Mouse (Mus musculus) 3134 (cell line): ENCODE measurements around the gene Lsmem1.

Source experiments
- DNase-seq: peaks from one replicate; pipeline ENCODE4 v3.0.0-alpha.2; 2011; ENCODE audit warnings: low spot score; ENCODE audit not compliant: insufficient read length; ENCODE audit errors: extremely low read depth

Lsmem1 gene

GRCm38 (mm10) chr12:40199302-40199701, at the start of gene Lsmem1:
Lsmem1 (minus strand) TSS chr12:40199490.
- no peak for DNase-seq

DNA sequence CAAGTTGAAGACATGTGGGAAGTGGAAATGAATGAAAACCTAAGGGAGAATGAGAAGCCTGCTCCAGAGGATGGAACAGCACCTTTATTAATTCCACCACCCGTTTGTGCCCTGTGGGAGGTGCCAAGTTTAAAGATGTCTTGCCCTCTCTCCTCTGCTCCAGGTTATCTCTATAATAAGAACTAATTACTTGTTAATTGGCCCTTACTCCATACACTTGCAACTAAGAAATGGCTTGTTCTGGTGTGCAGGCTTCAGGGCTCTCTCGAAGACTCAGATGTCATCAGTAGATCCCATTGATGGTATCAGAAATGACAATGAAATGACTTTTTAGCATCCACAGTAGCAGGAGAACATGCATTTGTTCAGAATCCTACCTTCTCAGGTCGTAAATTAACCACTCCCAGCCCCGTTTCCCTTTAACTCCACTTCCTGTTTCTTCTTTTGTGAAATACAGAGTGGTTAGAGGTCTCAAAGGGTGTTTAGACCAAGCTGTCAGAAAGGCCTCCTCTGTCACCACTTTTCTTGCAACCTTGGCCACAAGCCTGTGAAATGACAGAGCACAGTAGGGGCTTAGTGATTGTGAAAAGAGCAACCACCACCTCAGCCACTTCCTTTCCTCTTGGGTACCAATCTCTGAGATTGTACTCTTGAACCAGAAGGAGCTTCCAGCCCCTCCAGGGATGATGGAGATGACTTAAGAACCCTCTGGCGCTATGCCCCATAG, 49.3 kb upstream of the Lsmem1 start, which contains the start of gene Ifrd1:
Gene Ifrd1 (minus strand): TSS at position 51 of the 727 bp plus-strand sequence.
- no peak for DNase-seq

DNA sequence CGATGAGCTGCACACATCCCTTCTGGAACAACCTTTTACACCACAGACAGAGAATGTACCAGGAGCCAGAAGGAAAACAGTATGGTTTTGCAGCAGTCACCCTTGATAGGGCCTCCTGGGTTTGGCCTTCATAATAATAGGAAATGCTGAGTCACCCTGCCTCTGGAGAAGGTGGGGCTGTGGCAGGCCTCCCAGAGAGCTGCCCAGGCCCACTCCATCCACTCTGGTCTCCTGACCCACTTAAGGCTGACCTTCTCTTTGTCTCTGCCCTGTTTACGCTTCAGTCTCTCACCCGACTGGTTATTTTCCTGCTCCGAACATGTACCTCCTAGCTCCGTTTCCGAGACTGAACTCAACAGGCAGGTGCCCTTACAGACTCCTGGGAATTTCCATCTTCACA, 48.7 kb upstream of the Lsmem1 start:
- peak; percentile 41 for DNase-seq

- no peak for DNase-seq
Observed at GRCm38 (mm10) chr12:40247384-40247783, 48.1 kb upstream of the Lsmem1 start.

GRCm38 (mm10) chr12:40245434-40245970, 46.2 kb upstream of the Lsmem1 start:
- DNase-seq: no peak

- DNase-seq: no peak
Observed at GRCm38 (mm10) chr12:40244926-40245325, 45.6 kb upstream of the Lsmem1 start.

GRCm38 (mm10) chr12:40243821-40244221, 44.5 kb upstream of the Lsmem1 start:
- DNase-seq: no peak

DNA sequence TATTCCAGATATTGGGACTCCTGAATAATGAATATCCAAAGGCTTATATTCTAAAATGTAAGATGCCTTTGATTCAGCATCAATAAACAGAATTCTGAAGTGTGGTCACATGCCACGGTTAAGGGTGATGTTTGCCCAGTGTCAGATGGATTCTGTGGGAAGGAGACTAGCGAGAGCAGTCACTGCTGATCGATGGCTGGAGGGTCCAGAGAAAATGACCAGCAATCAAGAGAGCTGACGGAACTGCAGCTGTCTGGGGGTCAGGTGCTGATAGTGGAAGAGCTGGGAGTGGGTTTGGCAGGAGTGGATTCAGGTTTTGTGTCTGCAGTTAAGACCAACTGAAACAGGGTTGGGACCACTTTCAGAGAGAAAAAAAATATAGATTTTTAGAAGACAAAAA, 44.0 kb upstream of the Lsmem1 start:
- DNase-seq: no peak

GRCm38 (mm10) chr12:40239161-40239560, 39.9 kb upstream of the Lsmem1 start:
- DNase-seq: peak; percentile 41

DNA sequence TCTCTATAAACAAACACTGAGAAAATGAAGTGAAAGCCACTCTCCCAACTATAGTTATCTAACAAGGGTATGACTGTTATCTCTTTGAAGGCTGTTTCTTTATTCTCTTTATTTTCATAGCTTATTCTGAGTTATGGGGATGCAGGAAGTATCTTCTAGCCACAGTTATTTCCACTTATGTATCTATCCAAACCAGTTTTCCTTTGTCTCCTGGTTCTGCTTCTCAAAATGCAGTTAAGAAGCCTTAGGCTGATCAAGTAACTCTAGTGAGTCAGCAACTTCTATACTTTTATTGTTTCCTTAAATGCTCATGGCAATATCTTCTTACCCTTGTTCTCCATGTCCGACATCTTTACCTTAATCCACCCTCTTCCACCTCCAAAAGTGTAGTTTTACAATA, 32.9 kb upstream of the Lsmem1 start:
- no peak for DNase-seq

GRCm38 (mm10) chr12:40231632-40232031, 32.3 kb upstream of the Lsmem1 start:
- no peak for DNase-seq

DNA sequence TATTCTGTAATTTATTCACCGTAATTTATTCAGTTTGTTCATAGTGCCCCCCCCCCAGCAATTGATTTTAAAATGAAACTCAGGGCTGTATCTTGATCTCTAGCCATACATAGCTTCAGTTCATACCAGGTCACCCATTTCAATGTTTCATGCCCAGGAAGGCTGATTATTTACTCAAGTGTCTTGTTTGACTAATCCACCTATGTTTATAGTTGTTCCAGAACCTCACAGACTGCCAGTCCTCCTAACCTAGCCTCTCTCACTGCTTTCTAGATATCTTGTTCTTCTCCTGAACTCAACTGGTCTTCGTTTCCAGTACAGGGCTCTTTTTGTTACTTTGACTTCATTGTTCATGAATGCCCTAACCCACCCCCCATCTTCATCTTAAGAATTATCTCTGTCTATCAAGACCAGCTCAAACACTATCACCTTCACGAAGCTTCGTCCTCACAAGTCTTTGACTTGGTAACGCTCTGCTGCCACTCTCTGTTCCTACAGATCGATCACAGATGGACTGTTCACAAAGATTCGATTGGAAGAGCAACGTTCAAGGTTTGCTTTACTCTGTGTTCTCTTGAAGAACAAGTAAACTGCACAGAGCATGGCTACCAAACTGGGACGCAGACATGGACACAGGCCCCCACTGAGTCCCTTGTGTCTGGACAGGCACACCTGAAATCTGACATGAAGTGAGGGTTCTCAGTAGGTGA, 25.0 kb upstream of the Lsmem1 start:
- DNase-seq: no peak

DNA sequence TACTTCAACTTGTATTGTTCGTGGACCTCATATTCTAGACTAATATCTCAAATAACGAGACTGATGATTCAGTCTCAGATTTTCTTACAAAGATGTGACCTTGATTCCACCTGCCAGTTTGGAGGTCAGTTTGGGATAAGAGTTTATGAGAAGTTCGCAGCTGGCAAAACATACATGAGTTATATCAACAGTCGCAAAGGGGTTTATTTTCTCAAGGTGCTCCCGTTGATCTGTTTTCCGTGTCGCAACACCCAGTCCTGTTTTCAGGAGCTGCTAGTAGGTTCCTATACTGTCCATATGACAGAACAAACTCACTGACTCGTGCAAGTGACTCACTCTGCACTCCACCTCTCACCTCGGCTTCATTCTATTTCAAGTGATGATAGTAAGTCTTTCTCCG, 24.4 kb upstream of the Lsmem1 start:
- DNase-seq: no peak

GRCm38 (mm10) chr12:40223082-40223619, 23.9 kb upstream of the Lsmem1 start:
- DNase-seq: peak; percentile 99

- DNase-seq: peak; percentile 96
Observed at GRCm38 (mm10) chr12:40222251-40223081, 23.2 kb upstream of the Lsmem1 start.

DNA sequence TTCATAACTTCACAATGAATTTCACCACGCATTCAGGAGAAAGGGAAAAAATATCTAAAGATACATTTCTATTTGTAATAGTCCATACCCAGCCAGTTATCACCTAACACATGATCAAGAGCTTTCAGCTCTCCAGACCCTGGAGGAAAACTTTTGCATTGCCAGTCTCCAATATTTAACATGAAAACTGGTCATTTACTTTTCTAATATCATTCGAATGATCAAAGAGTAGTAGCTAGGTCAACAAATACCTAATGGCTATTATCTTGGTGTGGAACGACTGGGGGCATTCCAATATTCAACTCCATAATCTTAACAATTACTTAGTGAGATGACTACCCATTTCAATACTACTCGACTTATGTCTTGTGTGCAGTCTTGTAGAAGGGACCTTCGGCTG, 22.3 kb upstream of the Lsmem1 start:
- no peak for DNase-seq

GRCm38 (mm10) chr12:40220896-40221295, 21.6 kb upstream of the Lsmem1 start:
- no peak for DNase-seq

GRCm38 (mm10) chr12:40220001-40220570, 20.8 kb upstream of the Lsmem1 start:
- peak; percentile 29 for DNase-seq

- no peak for DNase-seq
Observed at GRCm38 (mm10) chr12:40218430-40218945, 19.2 kb upstream of the Lsmem1 start.

DNA sequence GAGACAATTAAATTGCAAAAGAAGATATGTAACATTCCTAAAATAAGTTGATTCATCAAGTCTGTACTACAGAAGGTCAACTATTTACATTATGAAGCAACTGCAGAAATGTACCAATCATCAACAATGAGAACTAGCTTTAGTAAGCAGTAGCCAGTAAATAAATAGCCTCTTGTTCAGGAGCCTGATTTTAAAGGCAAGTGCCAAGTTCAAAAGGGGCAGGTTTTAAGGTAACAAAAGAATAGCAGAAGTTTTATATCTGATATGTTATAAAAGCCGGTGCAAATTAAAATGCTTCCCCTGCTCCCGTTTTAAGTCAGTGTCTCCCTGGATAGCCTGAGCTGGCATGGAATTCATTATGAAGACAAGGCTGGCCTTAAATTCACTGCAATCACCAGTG, 18.5 kb upstream of the Lsmem1 start:
- no peak for DNase-seq
